Mouse (Mus musculus) bone marrow, adult 2 months (tissue): Measurements from ENCODE around the gene Car2.

Experiments used
- CTCF ChIP-seq: fragments of 200-500 bp; IDR thresholded peaks from 2 replicates; pipeline ENCODE4 v1.5.1; 2011; ENCODE audit warnings: low read length, control low read depth; ENCODE audit not compliant: control insufficient read depth, insufficient read depth
- POLR2A ChIP-seq: fragments of 200-500 bp; IDR thresholded peaks from 2 replicates; pipeline ENCODE4 v1.6.1; 2011; ENCODE audit warnings: low read depth, mild to moderate bottlenecking, control low read depth, low read length, borderline replicate concordance; ENCODE audit not compliant: control insufficient read depth

DNA sequence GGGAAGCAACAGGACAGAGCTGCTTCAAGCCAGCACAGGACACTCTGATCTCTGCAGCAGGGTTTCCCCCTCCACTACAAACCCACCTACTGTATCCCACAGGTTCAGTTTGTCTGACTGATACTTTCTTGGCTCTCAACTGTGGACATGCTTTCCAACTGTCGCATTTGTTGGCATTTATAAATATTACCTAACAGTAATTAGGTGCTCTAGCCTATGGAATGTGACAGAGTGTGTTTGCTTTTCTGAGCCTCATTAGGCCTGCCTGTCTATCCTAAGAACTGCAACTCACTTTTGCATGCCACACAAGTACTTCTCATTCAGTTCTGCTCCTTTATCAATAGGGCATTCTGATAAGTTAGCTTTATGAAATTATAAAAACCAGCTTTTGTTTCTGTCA is 31.6 kb upstream of the Car2 start:
- no peak for TF ChIP-seq POLR2A
- TF ChIP-seq CTCF = no peak
